Mouse (Mus musculus) T-helper 17 cell (primary cell): ENCODE measurements at regions not wholly inside any gene's neighbourhood (a gene's known extent, or its start where the extent isn't known, plus 50 kb on each side); places are given as distances from the start of the nearest gene placed in this dataset.
"Not testable (repeated sequence)": the region's sequence is repeated elsewhere in the genome, so short reads cannot be mapped to it uniquely, and the experiment has no call there.

Source experiments
- in situ Hi-C, 2 experiments: fragments of 300-600 bp; cut with MboI, MseI; formaldehyde crosslinking; loops; 1 replicate in 1 of 2; 2 replicates in 1 of 2; pipeline ENCODE4 v1.15.1; 2025; ENCODE audit warnings: high pct_unique_total_duplicates in 2 of 2

GRCm38 (mm10) chr3:133659759-133660158 lies 114.8 kb upstream of the Tet2 start:
- in situ Hi-C loops: loop anchor here in 1 of 2 experiments (5.0 to 10.0 kb wide), 2 partner anchors 47 to 1525 kb away; no protein-coding TSS in a partner anchor

GRCm38 (mm10) chr3:133661303-133661702 lies 116.4 kb upstream of the Tet2 start:
- in situ Hi-C loops: loop anchor here in 1 of 2 experiments (5.0 to 10.0 kb wide), 2 partner anchors 49 to 1523 kb away; no protein-coding TSS in a partner anchor

- in situ Hi-C loops: loop anchor here in 1 of 2 experiments (5.0 to 10.0 kb wide), 2 partner anchors 53 to 1520 kb away; no protein-coding TSS in a partner anchor
These were observed 120.0 kb upstream of the Tet2 start for GRCm38 (mm10) chr3:133664914-133665313.

GRCm38 (mm10) chr3:133665425-133666317 lies 120.7 kb upstream of the Tet2 start:
- in situ Hi-C loops: loop anchor here in 1 of 2 experiments (10.0 kb wide), 1 partner anchor 1519 kb away; no protein-coding TSS in a partner anchor

- in situ Hi-C loops: no loop called here
These were observed 128.0 kb upstream of the Tet2 start for GRCm38 (mm10) chr3:133672742-133673447.

GRCm38 (mm10) chr3:133677892-133678291 lies 133.0 kb upstream of the Tet2 start:
- in situ Hi-C loops: no loop called here

- in situ Hi-C loops: no loop called here
These were observed 135.0 kb upstream of the Tet2 start for GRCm38 (mm10) chr3:133679891-133680290.

GRCm38 (mm10) chr3:133680343-133680742 lies 135.4 kb upstream of the Tet2 start:
- in situ Hi-C loops: no loop called here

GRCm38 (mm10) chr3:133680805-133681204 lies 135.9 kb upstream of the Tet2 start:
- in situ Hi-C loops: no loop called here

- in situ Hi-C loops: no loop called here
These were observed 139.3 kb upstream of the Tet2 start for GRCm38 (mm10) chr3:133684196-133684743.

- in situ Hi-C loops: no loop called here
These were observed 139.8 kb upstream of the Tet2 start for GRCm38 (mm10) chr3:133684747-133685146.

- in situ Hi-C loops: no loop called here
These were observed 140.5 kb upstream of the Tet2 start for GRCm38 (mm10) chr3:133685393-133685792.

- in situ Hi-C loops: no loop called here
These were observed 149.1 kb upstream of the Tet2 start for GRCm38 (mm10) chr3:133694057-133694456.

GRCm38 (mm10) chr3:133696122-133696521 lies 151.2 kb upstream of the Tet2 start:
- in situ Hi-C loops: no loop called here

GRCm38 (mm10) chr3:133704849-133705248 lies 159.9 kb upstream of the Tet2 start:
- in situ Hi-C loops: not testable (repeated sequence)

- in situ Hi-C loops: no loop called here
These were observed 166.6 kb upstream of the Tet2 start for GRCm38 (mm10) chr3:133711518-133711917.

GRCm38 (mm10) chr3:133722550-133723290 lies 177.8 kb upstream of the Tet2 start:
- in situ Hi-C loops: no loop called here

GRCm38 (mm10) chr3:133726831-133727230 lies 181.9 kb upstream of the Tet2 start:
- in situ Hi-C loops: no loop called here

GRCm38 (mm10) chr3:133735603-133736002 lies 190.7 kb upstream of the Tet2 start:
- in situ Hi-C loops: no loop called here

GRCm38 (mm10) chr3:133738936-133739335 lies 194.0 kb upstream of the Tet2 start:
- in situ Hi-C loops: no loop called here

- in situ Hi-C loops: no loop called here
These were observed 199.7 kb upstream of the Tet2 start for GRCm38 (mm10) chr3:133744552-133745118.
